Mouse (Mus musculus) forebrain, embryonic 14.5 days (tissue): ENCODE results near the gene Dhx9. TPM values are rescaled to one million over a fixed set of nuclear protein-coding genes. Genes with fewer than 3 reads are reported as not detected.

Experiments used
- ATAC-seq: fragments of 200-750 bp; cut with Nextera tagmentation; 2 replicates; pipeline ENCODE4 v1.8.0; 2017; ENCODE audit warnings: mild to moderate bottlenecking, moderate library complexity
- DNase-seq: peaks from one replicate; pipeline ENCODE4 v3.0.0-alpha.2; 2015; ENCODE audit warnings: low spot score
- H3K27ac ChIP-seq: fragments of 300-500 bp; sonication (generic); 2 replicates; pipeline ENCODE4 v1.5.1; 2014; ENCODE audit warnings: low read depth, mild to moderate bottlenecking, control low read depth, low read length, moderate library complexity
- H3K27me3 ChIP-seq: fragments of 300-500 bp; sonication (generic); replicated peaks from 2 replicates; pipeline ENCODE4 v1.6.1; 2014; ENCODE audit warnings: low read length, control low read depth, mixed read lengths; ENCODE audit not compliant: control insufficient read depth, insufficient read depth
- H3K36me3 ChIP-seq: fragments of 300-500 bp; sonication (generic); 2 replicates; pipeline ENCODE4 v1.6.1; 2014; ENCODE audit warnings: low read length, control low read depth; ENCODE audit not compliant: control insufficient read depth, insufficient read depth
- H3K4me1 ChIP-seq: fragments of 300-500 bp; sonication (generic); 2 replicates; pipeline ENCODE4 v1.6.1; 2014; ENCODE audit warnings: antibody characterized with exemption, low read length, control low read depth; ENCODE audit not compliant: control insufficient read depth, insufficient read depth
- H3K4me2 ChIP-seq: fragments of 300-500 bp; sonication (generic); 2 replicates; pipeline ENCODE4 v1.6.1; 2014; ENCODE audit warnings: mild to moderate bottlenecking, control low read depth, low read length
- H3K4me3 ChIP-seq: fragments of 300-500 bp; sonication (generic); 2 replicates; pipeline ENCODE4 v1.5.1; 2014; ENCODE audit warnings: low read depth, low read length, control low read depth
- H3K9ac ChIP-seq: fragments of 300-500 bp; sonication (generic); 2 replicates; pipeline ENCODE4 v1.6.1; 2014; ENCODE audit warnings: mild to moderate bottlenecking, low read length, control low read depth, moderate library complexity
- H3K9me3 ChIP-seq: fragments of 300-500 bp; sonication (generic); replicated peaks from 2 replicates; pipeline ENCODE4 v1.6.1; 2016; ENCODE audit warnings: low read length, control low read depth, mixed read lengths; ENCODE audit not compliant: control insufficient read depth
- WGBS: fragments of 180-500 bp; shearing (Covaris S2); extraction: QIAGEN DNeasy Blood & Tissue Kit; methylation state at CpG from one replicate; pipeline ENCODE4 v1.1.7; 2014; 5-methylcytosine and 5-hydroxymethylcytosine counted together
- polyA plus RNA-seq: library from polyadenylated mRNA; unstranded; fragments of >200 nt; fragmentation: Nextera tagmentation; extraction: Ambion mirVana; gene quantifications from 2 replicates; pipeline ENCODE4 v1.2.1, GENCODE M21; 2014

Dhx9 gene
- polyA plus RNA-seq, 1 experiment from 2014 or later: 32.9 TPM

DNA sequence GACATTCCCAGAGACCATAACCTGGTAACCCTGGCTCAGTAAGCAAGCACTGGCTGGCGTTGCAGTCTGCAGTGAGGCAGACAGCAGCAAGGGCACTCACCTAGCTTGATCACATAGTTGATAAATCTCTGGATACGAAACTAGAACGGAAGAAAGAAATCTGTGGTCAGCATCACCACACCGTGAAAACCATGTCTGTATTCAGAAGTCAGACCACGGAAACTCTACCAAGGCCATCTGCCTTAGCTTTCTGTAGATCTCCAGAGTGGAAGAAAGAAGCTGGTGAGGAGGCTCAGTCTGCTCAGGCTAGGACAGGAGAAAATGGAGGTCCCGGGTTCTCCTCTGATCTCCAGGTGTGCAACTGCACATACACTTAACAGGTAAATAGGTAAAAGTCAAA is 21.6 kb upstream of the Dhx9 start:
- no peak overlapping the region for H3K9ac ChIP-seq
- H3K27ac ChIP-seq: no peak overlapping the region
- H3K4me1 ChIP-seq: no peaks in the 10 kb centered on the region
- ATAC-seq (no peak), DNase-seq (no peak)
- H3K9me3 ChIP-seq: no peaks in the 10 kb centered on the region
- no peak overlapping the region for H3K4me2 ChIP-seq
- WGBS: 89% methylated on average over 6 of the region's 6 CpGs
- H3K36me3 ChIP-seq: no peaks in the 10 kb centered on the region
- no peak overlapping the region for H3K4me3 ChIP-seq
- H3K27me3 ChIP-seq: no peaks in the 10 kb centered on the region

DNA sequence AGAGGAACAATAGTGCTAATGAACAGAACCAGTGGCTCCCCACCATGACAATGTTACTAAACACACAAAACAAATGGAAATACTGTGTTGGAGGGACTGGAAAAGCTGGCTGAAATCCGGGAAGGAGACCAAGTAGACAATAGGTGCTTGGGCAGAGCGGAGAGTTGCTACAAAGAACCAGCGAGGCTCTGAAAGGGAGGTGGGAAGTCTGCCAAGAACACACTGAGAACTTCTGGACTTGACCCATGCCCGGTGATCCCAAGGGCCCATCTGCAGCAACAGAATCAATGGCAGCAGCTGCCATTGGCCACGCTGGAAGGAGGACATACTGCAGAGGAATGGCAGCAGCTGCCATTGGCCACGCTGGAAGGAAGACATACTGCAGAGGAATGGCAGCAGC is 18.8 kb upstream of the Dhx9 start:
- Histone ChIP-seq H3K9ac (no peak overlapping the region), H3K36me3 (no peaks in the 10 kb centered on the region), H3K4me2 (no peak overlapping the region), H3K27ac (no peak overlapping the region), H3K4me1 (no peaks in the 10 kb centered on the region), H3K27me3 (no peaks in the 10 kb centered on the region), H3K4me3 (no peak overlapping the region), H3K9me3 (no peaks in the 10 kb centered on the region)
- DNase-seq: peak; percentile 68
- ATAC-seq: 0 out of 2 replicates have a peak, but pooled peaks have one; percentile 44
- 25% methylated on average over 5 of the region's 6 CpGs for WGBS

GRCm38 (mm10) chr1:153501644-153502321 is 14.3 kb upstream of the Dhx9 start:
- DNase-seq (no peak), ATAC-seq (no peak)
- Histone ChIP-seq H3K27me3 (no peaks in the 10 kb centered on the region), H3K9ac (no peak overlapping the region), H3K4me2 (no peak overlapping the region), H3K4me1 (no peaks in the 10 kb centered on the region), H3K36me3 (no peaks in the 10 kb centered on the region), H3K27ac (no peak overlapping the region), H3K9me3 (no peaks in the 10 kb centered on the region), H3K4me3 (no peak overlapping the region)
- WGBS: 68% methylated on average over 5 of the region's 5 CpGs

DNA sequence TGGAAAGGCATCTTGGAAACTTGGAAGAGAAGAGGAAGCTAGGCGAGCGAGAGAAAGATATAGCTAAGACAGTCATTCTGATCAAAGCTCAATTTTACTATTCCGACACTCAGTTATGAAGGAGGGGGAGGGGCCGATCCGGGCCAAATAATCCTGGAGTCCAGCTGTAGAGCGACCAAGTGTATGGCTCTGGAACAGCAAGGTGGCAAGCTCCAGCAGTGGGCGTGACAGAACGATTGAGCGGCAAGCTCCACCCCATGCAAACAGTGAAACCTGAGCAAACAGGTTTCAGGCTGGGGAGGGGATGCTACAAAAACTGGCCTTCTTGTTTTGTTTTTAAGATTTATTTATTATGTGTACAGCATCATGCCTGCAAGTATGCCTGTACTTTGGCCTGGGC is 12.6 kb upstream of the Dhx9 start:
- WGBS: 89% methylated on average over 9 of the region's 9 CpGs
- Histone ChIP-seq H3K4me1 (no peaks in the 10 kb centered on the region), H3K27me3 (no peaks in the 10 kb centered on the region), H3K9me3 (no peaks in the 10 kb centered on the region), H3K4me3 (no peak overlapping the region), H3K9ac (no peak overlapping the region), H3K27ac (no peak overlapping the region), H3K36me3 (no peaks in the 10 kb centered on the region), H3K4me2 (no peak overlapping the region)
- DNase-seq (no peak), ATAC-seq (no peak)

- Histone ChIP-seq H3K4me1 (no peaks in the 10 kb centered on the region), H3K4me2 (no peak overlapping the region), H3K4me3 (no peak overlapping the region), H3K9ac (no peak overlapping the region), H3K27me3 (no peaks in the 10 kb centered on the region), H3K36me3 (no peaks in the 10 kb centered on the region), H3K9me3 (no peaks in the 10 kb centered on the region), H3K27ac (no peak overlapping the region)
- DNase-seq: no peak
- ATAC-seq: no peak
- 81% methylated on average over 3 of the region's 3 CpGs for WGBS
These were observed 8.6 kb upstream of the Dhx9 start for GRCm38 (mm10) chr1:153496030-153496429.

- 31% methylated on average over 6 of the region's 6 CpGs for WGBS
- Histone ChIP-seq H3K9me3 (no peaks in the 10 kb centered on the region), H3K27me3 (no peaks in the 10 kb centered on the region)
These were observed 6.5 kb upstream of the Dhx9 start for GRCm38 (mm10) chr1:153493931-153494330.

DNA sequence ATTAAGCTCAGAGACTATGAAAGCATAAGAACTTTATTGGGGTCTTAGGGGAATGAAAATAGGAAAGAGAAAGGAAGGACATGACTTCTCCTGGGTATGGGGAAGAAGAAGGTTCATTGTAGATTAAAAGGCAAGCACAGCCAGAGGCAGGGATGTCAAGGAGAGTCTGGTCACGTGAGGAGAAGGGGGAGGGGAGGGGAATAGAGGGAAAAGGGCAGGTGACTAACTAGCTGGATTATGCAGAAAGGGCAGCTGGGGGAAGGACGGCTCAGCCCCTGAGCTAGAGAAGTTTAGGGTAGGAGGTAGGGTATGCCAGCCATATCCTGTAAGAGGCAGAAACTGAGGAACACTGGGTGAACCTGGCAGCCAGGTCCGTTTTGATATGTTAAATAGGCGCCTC is 5.9 kb upstream of the Dhx9 start:
- Histone ChIP-seq H3K36me3 (no peaks in the 10 kb centered on the region), H3K9ac (no peak overlapping the region), H3K4me3 (no peak overlapping the region), H3K9me3 (no peaks in the 10 kb centered on the region), H3K4me1 (no peaks in the 10 kb centered on the region), H3K27me3 (no peaks in the 10 kb centered on the region), H3K4me2 (no peak overlapping the region), H3K27ac (no peak overlapping the region)
- ATAC-seq: no peak
- 22% methylated on average over 4 of the region's 4 CpGs for WGBS
- no peak for DNase-seq

More at GRCm38 (mm10) chr1:153493931-153494330, 6.5 kb upstream of the Dhx9 start:
- no peak overlapping the region for H3K4me2 ChIP-seq
- H3K9ac ChIP-seq: no peak overlapping the region
- no peak overlapping the region for H3K4me3 ChIP-seq
- H3K27ac ChIP-seq: no peak overlapping the region
- H3K36me3 ChIP-seq: no peaks in the 10 kb centered on the region
- no peaks in the 10 kb centered on the region for H3K4me1 ChIP-seq
- DNase-seq (no peak), ATAC-seq (no peak)

DNA sequence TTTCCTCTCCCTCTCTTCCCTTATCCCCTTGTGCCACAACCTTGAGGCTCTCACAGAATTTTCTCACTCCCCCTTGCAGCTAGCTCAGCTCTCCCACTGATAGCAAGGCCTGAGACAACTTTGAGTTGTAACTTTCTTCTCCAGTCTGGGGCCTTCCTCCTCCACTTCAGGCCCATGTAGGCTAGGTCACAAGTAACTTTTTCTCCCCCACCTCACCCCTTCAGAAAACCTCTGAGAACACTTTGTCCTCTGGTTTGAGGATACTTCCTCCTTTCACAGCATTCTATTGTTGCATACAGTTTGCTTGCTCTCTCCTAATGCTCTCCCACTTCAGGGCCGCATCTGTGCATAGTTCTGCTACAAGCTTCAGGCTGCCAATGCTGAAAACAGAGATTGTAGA is 4.4 kb upstream of the Dhx9 start:
- no peak for ATAC-seq
- Histone ChIP-seq H3K9me3 (no peaks in the 10 kb centered on the region), H3K27me3 (no peaks in the 10 kb centered on the region), H3K4me2 (no peak overlapping the region), H3K4me1 (no peaks in the 10 kb centered on the region), H3K36me3 (no peaks in the 10 kb centered on the region), H3K27ac (no peak overlapping the region), H3K4me3 (no peak overlapping the region), H3K9ac (no peak overlapping the region)
- 91% methylated on average over 1 of the region's 1 CpGs for WGBS
- DNase-seq: no peak

- no peak overlapping the region for H3K9ac ChIP-seq
- no peaks in the 10 kb centered on the region for H3K9me3 ChIP-seq
- no peak overlapping the region for H3K4me2 ChIP-seq
- no peak for DNase-seq
- ATAC-seq: no peak
- WGBS: 91% methylated on average over 2 of the region's 2 CpGs
- H3K27me3 ChIP-seq: no peaks in the 10 kb centered on the region
- H3K4me1 ChIP-seq: no peaks in the 10 kb centered on the region; the same call in 1 of the 2 replicates
- no peak overlapping the region for H3K27ac ChIP-seq
- no peak overlapping the region for H3K4me3 ChIP-seq
- no peaks in the 10 kb centered on the region for H3K36me3 ChIP-seq
These were observed 3.9 kb upstream of the Dhx9 start for GRCm38 (mm10) chr1:153491345-153491744.
